Mouse (Mus musculus) neural tube, embryonic 12.5 days (tissue): ENCODE data around the gene Cradd. TPM values are rescaled to one million over a fixed set of nuclear protein-coding genes. Genes with fewer than 3 reads are reported as not detected.

Source experiments
- ATAC-seq: fragments of 200-750 bp; cut with Nextera tagmentation; 2 replicates; pipeline ENCODE4 v1.8.0; 2017; ENCODE audit warnings: low read depth, mild to moderate bottlenecking, moderate TSS enrichment, moderate library complexity; ENCODE audit not compliant: low FRiP score
- H3K27ac ChIP-seq: fragments of 300-500 bp; sonication (generic); 2 replicates; pipeline ENCODE4 v1.5.1; 2016
- H3K27me3 ChIP-seq: fragments of 300-500 bp; sonication (generic); replicated peaks from 2 replicates; pipeline ENCODE4 v1.6.1; 2016; ENCODE audit warnings: mild to moderate bottlenecking
- H3K36me3 ChIP-seq: fragments of 300-500 bp; sonication (generic); 2 replicates; pipeline ENCODE4 v1.6.1; 2016; ENCODE audit warnings: mild to moderate bottlenecking
- H3K4me1 ChIP-seq: fragments of 300-500 bp; sonication (generic); 2 replicates; pipeline ENCODE4 v1.6.1; 2016
- H3K4me2 ChIP-seq: fragments of 300-500 bp; sonication (generic); replicated peaks from 2 replicates; pipeline ENCODE4 v1.6.1; 2016; ENCODE audit warnings: mild to moderate bottlenecking
- H3K4me3 ChIP-seq: fragments of 300-500 bp; sonication (generic); 2 replicates; pipeline ENCODE4 v1.5.1; 2016
- H3K9ac ChIP-seq: fragments of 300-500 bp; sonication (generic); 2 replicates; pipeline ENCODE4 v1.6.1; 2016; ENCODE audit warnings: mild to moderate bottlenecking
- H3K9me3 ChIP-seq: fragments of 300-500 bp; sonication (generic); 2 replicates; pipeline ENCODE4 v1.6.1; 2016; ENCODE audit warnings: mild to moderate bottlenecking
- WGBS: fragments of 180-500 bp; shearing (Covaris S2); methylation state at CpG from one replicate; pipeline ENCODE4 v1.1.7; 2016; 5-methylcytosine and 5-hydroxymethylcytosine counted together
- polyA plus RNA-seq: library from polyadenylated mRNA; unstranded; fragments of >200 nt; fragmentation: Nextera tagmentation; extraction: Ambion mirVana; gene quantifications from 2 replicates; pipeline ENCODE4 v1.2.1, GENCODE M21; 2016

Gene Cradd
- 12.4 and 14.4 TPM in 2 replicates for polyA plus RNA-seq

DNA sequence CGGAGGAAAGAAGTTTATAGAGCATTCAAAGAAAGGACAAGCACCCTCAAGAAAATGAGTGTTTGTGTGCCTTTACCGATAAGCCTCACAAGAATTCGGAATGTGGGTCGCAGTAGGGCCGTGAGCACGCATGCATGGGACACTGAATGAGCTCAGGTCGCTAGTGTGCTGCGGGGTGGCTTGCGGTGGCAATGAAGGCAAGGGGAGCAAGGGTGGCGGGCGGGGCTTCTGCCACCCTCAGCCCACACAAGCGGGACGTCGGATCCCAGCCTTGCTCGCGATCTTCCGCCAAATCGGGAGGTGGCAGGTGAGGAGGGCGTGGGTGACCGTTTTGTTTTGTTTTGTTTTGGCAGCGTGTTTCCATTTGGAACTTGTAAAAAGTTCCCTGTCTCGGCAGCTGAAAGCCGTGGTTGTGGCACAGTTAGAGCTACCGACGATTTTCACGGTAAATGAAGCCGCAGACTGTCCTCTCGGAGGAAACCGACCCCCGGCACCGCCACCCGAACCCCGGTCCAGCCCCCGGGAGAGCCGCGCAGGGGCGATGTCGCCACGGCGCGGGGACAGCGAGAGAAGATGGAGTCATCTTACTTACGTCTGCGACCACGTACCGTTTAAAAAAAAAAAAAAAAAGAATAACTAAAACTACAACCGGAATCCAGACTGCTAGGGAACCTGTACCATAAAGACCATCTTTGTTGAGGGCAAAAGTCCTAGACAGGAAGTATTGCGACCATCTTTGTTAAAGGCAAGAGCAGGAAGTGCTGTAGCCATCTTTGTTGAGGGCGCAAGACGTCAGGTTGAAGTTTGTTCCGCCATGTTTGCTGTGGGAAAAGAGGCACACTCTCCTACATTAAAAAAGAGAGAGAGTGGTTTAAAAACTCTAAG lies at the start of gene Cradd:
TSS of gene Cradd (minus strand) at position 741 of the 885 bp plus-strand sequence.
- Histone ChIP-seq H3K4me2 (peak within 1 kb of the TSS; percentile 70), H3K27ac (peak within 1 kb of the TSS; percentile 86), H3K9ac (peak within 1 kb of the TSS; percentile 75), H3K36me3 (no peaks in the 10 kb centered on the region), H3K4me1 (peaks cover 13% of the 10 kb centered on the region), H3K9me3 (no peaks in the 10 kb centered on the region), H3K4me3 (peak within 1 kb of the TSS; percentile 53), H3K27me3 (no peaks in the 10 kb centered on the region)
- WGBS, result under 1% methylated on average over 51 of the region's 51 CpGs
- peak; percentile 84 for ATAC-seq

- no peak overlapping the region for H3K4me3 ChIP-seq
- no peaks in the 10 kb centered on the region for H3K4me1 ChIP-seq
- H3K27ac ChIP-seq, result no peak overlapping the region
- 96% methylated on average over 6 of the region's 6 CpGs for WGBS
- no peak overlapping the region for H3K4me2 ChIP-seq
- H3K36me3 ChIP-seq, result no peaks in the 10 kb centered on the region
- H3K27me3 ChIP-seq, result no peaks in the 10 kb centered on the region
- no peak for ATAC-seq
- no peak overlapping the region for H3K9ac ChIP-seq
- no peaks in the 10 kb centered on the region for H3K9me3 ChIP-seq
Measured at GRCm38 (mm10) chr10:95373340-95373739, 49.4 kb upstream of the Cradd start.

- WGBS, result 86% methylated on average over 3 of the region's 3 CpGs
- ATAC-seq, result no peak
- Histone ChIP-seq H3K4me3 (no peak overlapping the region), H3K4me1 (no peaks in the 10 kb centered on the region), H3K27me3 (no peaks in the 10 kb centered on the region), H3K9ac (no peak overlapping the region), H3K9me3 (no peaks in the 10 kb centered on the region), H3K27ac (no peak overlapping the region), H3K4me2 (no peak overlapping the region), H3K36me3 (no peaks in the 10 kb centered on the region)
Measured at GRCm38 (mm10) chr10:95371942-95372341, 48.0 kb upstream of the Cradd start.

DNA sequence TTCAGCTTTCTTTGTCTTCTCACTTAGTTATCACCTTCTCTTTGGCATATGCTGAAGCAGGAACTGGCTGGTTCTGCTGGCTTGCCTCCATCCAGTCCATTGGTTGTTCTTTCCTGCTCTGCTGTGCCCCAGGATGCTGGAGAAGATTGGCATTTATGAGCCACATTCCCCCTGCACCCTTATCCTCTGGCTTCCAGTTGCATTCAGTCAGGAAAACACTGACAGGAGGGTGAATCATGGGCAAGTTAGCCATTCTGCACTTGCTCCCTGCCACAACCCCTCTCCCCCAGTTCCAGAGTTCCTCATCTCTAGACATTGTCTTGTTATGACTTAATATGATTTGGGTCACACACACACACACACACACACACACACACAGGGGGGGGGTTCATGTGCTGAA lies 45.3 kb upstream of the Cradd start:
- H3K4me2 ChIP-seq, result no peak overlapping the region
- H3K27me3 ChIP-seq, result no peaks in the 10 kb centered on the region
- no peak for ATAC-seq
- H3K36me3 ChIP-seq, result no peaks in the 10 kb centered on the region
- no peak overlapping the region for H3K27ac ChIP-seq
- H3K4me3 ChIP-seq, result no peak overlapping the region
- no peaks in the 10 kb centered on the region for H3K4me1 ChIP-seq
- H3K9me3 ChIP-seq, result 0 out of 2 replicates have a peak, but pooled peaks cover 6% of the 10 kb centered on the region
- H3K9ac ChIP-seq, result no peak overlapping the region

GRCm38 (mm10) chr10:95368151-95368550 lies 44.2 kb upstream of the Cradd start:
- 91% methylated on average over 14 of the region's 14 CpGs for WGBS
- no peak for ATAC-seq
- Histone ChIP-seq H3K9me3 (0 out of 2 replicates have a peak, but pooled peaks cover 6% of the 10 kb centered on the region), H3K36me3 (no peaks in the 10 kb centered on the region), H3K27me3 (no peaks in the 10 kb centered on the region), H3K4me2 (no peak overlapping the region), H3K27ac (no peak overlapping the region), H3K4me3 (no peak overlapping the region), H3K4me1 (no peaks in the 10 kb centered on the region), H3K9ac (no peak overlapping the region)

DNA sequence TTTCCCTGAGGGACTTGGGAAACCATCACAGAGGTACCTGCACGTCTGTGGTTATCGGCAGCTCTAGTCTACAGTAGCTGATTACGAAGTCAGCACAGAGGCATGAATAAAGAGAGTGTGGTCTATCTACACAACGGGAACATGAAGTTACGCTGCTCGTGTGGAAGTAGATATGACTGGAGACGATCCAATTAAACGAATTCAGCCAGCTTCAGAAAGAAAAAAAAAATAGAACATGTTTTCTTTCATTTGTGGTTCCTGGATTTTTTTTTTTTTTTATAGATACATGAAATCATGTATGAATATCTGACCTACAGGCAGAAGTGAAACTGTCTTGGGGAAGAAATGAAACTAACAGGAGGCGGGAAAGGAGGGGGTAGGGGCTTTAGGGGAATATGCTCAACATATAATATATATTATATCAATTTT lies 43.7 kb upstream of the Cradd start:
- H3K4me2 ChIP-seq, result no peak overlapping the region
- no peaks in the 10 kb centered on the region for H3K27me3 ChIP-seq
- ATAC-seq, result no peak
- H3K27ac ChIP-seq, result no peak overlapping the region
- 93% methylated on average over 9 of the region's 9 CpGs for WGBS
- no peaks in the 10 kb centered on the region for H3K4me1 ChIP-seq
- H3K4me3 ChIP-seq, result no peak overlapping the region
- no peak overlapping the region for H3K9ac ChIP-seq
- 0 out of 2 replicates have a peak, but pooled peaks cover 6% of the 10 kb centered on the region for H3K9me3 ChIP-seq
- H3K36me3 ChIP-seq, result no peaks in the 10 kb centered on the region

GRCm38 (mm10) chr10:95367241-95367640 lies 43.3 kb upstream of the Cradd start:
- 0 out of 2 replicates have a peak, but pooled peaks cover 6% of the 10 kb centered on the region for H3K9me3 ChIP-seq
- no peaks in the 10 kb centered on the region for H3K4me1 ChIP-seq
- H3K27ac ChIP-seq, result no peak overlapping the region
- no peak overlapping the region for H3K4me2 ChIP-seq
- no peak overlapping the region for H3K4me3 ChIP-seq
- no peak overlapping the region for H3K9ac ChIP-seq
- no peaks in the 10 kb centered on the region for H3K27me3 ChIP-seq
- WGBS, result 81% methylated on average over 7 of the region's 7 CpGs
- H3K36me3 ChIP-seq, result no peaks in the 10 kb centered on the region
- ATAC-seq, result no peak

GRCm38 (mm10) chr10:95362326-95362725 lies 38.4 kb upstream of the Cradd start:
- Histone ChIP-seq H3K4me3 (no peak overlapping the region), H3K9me3 (0 out of 2 replicates have a peak, but pooled peaks cover 6% of the 10 kb centered on the region), H3K4me2 (no peak overlapping the region), H3K36me3 (no peaks in the 10 kb centered on the region), H3K27ac (no peak overlapping the region), H3K9ac (no peak overlapping the region), H3K4me1 (no peaks in the 10 kb centered on the region), H3K27me3 (no peaks in the 10 kb centered on the region)
- WGBS, result 25% methylated on average over 2 of the region's 2 CpGs
- no peak for ATAC-seq

- Histone ChIP-seq H3K4me1 (no peaks in the 10 kb centered on the region), H3K27me3 (no peaks in the 10 kb centered on the region), H3K27ac (no peak overlapping the region), H3K36me3 (no peaks in the 10 kb centered on the region), H3K9ac (no peak overlapping the region), H3K9me3 (0 out of 2 replicates have a peak, but pooled peaks cover 6% of the 10 kb centered on the region), H3K4me2 (no peak overlapping the region), H3K4me3 (no peak overlapping the region)
- WGBS, result 91% methylated on average over 12 of the region's 12 CpGs
- no peak for ATAC-seq
Measured at GRCm38 (mm10) chr10:95361260-95361841, 37.4 kb upstream of the Cradd start.

DNA sequence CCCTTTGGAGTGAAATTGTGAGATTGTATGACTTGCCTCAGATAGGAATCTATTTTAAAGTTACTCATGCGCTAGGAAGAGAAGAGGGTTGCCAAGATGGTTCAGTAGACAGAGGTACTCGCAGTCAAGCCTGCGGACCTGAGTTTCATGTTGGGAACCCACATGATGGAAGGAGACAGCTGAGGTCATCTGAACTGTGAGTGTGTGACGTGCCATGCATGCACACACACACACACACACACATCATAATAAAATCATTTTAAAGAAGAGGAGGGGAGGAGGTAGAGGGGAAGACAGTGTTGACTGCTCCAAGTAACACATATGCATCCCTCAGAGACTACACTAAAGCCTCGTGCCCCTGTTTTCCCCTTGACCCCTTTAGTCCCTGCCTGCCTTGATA lies 36.1 kb upstream of the Cradd start:
- Histone ChIP-seq H3K9ac (no peak overlapping the region), H3K27ac (no peak overlapping the region), H3K9me3 (0 out of 2 replicates have a peak, but pooled peaks cover 3% of the 10 kb centered on the region), H3K4me2 (no peak overlapping the region), H3K4me1 (no peaks in the 10 kb centered on the region), H3K36me3 (no peaks in the 10 kb centered on the region), H3K4me3 (no peak overlapping the region), H3K27me3 (no peaks in the 10 kb centered on the region)
- WGBS, result 86% methylated on average over 5 of the region's 5 CpGs
- ATAC-seq, result no peak

DNA sequence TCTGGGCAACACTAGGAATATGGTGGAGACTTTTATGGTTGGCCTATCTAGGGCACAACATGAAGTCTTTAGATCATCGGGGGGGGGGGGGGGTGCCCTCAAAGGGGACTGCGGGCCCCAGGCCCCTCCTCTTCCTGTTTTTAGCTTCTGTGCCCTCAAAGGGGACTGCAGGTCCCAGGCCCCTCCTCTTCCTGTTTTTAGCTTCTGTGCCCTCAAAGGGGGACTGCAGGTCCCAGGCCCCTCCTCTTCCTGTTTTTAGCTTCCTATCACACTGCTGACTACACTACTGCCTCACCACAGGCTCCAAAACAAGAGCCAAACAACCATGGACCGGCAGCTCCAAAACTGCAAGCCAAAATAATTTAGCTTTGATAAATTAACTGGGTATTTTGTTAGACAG lies 33.8 kb upstream of the Cradd start:
- ATAC-seq, result no peak
- Histone ChIP-seq H3K27ac (no peak overlapping the region), H3K9ac (no peak overlapping the region), H3K4me1 (no peaks in the 10 kb centered on the region), H3K27me3 (no peaks in the 10 kb centered on the region), H3K4me3 (no peak overlapping the region), H3K36me3 (no peaks in the 10 kb centered on the region), H3K4me2 (no peak overlapping the region), H3K9me3 (no peaks in the 10 kb centered on the region)
- 92% methylated on average over 3 of the region's 3 CpGs for WGBS

DNA sequence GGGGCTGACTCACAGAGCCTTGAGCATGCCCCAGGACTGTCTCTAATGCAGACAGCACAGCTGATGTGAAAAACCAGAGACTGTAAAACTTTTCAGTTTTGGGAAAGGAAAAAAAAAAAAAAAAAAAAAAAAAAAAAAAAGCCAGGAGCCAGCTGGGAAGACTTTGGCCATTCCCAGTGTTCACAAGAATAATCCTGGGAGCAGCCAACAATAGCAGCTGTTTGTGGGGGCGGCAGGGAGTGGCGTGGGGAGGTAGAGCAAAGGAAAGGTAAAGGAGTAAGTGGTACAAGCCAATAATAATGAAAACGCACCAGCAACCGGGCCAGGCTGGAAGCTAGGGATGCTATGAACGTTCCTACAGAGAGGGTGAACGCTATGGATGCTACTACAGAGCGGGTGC lies 32.8 kb upstream of the Cradd start:
- no peaks in the 10 kb centered on the region for H3K4me1 ChIP-seq
- 0 out of 2 replicates have a peak, but pooled peaks cover 2% of the 10 kb centered on the region for H3K9me3 ChIP-seq
- H3K27ac ChIP-seq, result no peak overlapping the region
- no peak for ATAC-seq
- H3K27me3 ChIP-seq, result no peaks in the 10 kb centered on the region
- no peaks in the 10 kb centered on the region for H3K36me3 ChIP-seq
- H3K4me3 ChIP-seq, result no peak overlapping the region
- no peak overlapping the region for H3K4me2 ChIP-seq
- no peak overlapping the region for H3K9ac ChIP-seq
- WGBS, result 83% methylated on average over 7 of the region's 7 CpGs
